Mouse (Mus musculus): Measurements from ENCODE around the gene Plaur. TPM values are rescaled to one million over a fixed set of nuclear protein-coding genes. Genes with fewer than 3 reads are reported as not detected.

Plaur gene
- total RNA-seq, 2 experiments from 2014 or later = 0.89 to 1.3 TPM

DNA sequence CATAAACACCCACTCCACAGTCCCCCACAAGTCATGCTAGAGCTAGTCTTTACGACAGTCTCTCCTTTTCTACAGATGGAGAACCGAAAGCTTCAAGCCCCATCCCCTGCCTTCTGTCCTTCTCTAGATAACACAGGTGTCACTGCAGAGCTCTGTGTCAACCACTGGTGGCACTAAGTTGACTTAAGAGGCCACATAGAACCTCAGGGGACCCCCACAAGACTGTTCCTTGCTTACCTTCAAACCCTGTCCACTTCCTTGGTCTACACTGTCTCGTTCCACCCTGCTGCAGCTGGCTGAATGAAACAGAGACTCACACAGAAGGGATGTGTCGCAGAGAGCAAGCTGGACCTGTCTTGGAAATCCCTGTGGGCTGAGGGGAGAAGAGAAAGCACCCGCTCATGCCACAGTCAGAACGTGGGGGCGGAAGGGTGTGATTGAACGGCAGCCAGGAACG is 10.4 kb upstream of the Plaur start, which contains the start of gene Irgc1:
Irgc1 (minus strand) TSS at position 443 of the 457 bp plus-strand sequence.
- Histone ChIP-seq H3K27ac (no peak within 1 kb of the TSS), H3K4me3 (no peak within 1 kb of the TSS)
- DNase-seq = no peak
- intact Hi-C loops (cut with DNase I) = no loop called here
- no peak for TF ChIP-seq CTCF (IDR thresholded peaks at IDR 0.05)

DNA sequence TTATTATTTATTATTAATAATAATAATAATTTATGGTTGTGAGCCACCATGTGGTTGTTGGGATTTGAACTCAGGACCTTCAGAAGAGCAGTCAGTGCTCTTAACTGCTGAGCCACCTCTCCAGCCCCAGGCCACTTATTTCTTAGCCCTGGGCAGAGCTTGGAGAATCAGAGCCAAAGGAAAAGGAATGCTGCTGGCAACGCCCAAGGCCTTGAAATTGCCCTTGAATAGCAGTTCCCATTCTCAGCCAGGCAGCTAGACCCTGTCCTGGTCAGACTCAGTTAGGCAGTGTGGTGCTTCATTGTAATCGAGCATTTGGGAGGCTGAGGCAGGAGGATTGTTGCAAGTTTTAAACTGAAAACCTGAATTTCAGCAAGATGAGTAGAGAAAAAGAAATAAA is 8.1 kb upstream of the Plaur start:
- no peak for TF ChIP-seq CTCF (IDR thresholded peaks at IDR 0.05)
- intact Hi-C loops (cut with DNase I) = no loop called here

DNA sequence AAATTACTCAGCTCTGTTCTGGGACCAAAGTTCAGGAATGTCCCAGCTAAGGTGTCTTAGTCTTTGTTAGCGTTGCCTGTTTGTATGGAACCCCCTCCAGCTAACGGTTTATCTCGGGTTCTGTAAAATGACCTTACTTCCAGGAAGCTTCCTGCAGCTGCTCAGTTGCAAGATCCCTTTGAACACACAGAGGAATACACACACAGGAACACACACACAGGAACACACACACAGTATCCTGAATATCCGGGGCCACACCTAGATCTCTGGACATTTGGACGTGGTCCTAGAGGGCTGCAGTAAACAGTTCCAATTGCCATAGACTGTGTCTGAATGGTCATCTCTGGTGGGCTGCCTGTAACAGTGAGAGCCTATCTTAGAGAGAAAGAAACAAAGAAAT is 6.6 kb upstream of the Plaur start:
- intact Hi-C loops (cut with DNase I) = no loop called here
- TF ChIP-seq CTCF (IDR thresholded peaks at IDR 0.05) = no peak
- DNase-seq = no peak
- Histone ChIP-seq H3K4me3 (no peak overlapping the region), H3K27ac (peak overlapping the region; percentile 74)

More for the DNA sequence above, 8.1 kb upstream of the Plaur start:
- Histone ChIP-seq H3K27ac (no peak overlapping the region), H3K4me3 (no peak overlapping the region)
- DNase-seq = no peak

DNA sequence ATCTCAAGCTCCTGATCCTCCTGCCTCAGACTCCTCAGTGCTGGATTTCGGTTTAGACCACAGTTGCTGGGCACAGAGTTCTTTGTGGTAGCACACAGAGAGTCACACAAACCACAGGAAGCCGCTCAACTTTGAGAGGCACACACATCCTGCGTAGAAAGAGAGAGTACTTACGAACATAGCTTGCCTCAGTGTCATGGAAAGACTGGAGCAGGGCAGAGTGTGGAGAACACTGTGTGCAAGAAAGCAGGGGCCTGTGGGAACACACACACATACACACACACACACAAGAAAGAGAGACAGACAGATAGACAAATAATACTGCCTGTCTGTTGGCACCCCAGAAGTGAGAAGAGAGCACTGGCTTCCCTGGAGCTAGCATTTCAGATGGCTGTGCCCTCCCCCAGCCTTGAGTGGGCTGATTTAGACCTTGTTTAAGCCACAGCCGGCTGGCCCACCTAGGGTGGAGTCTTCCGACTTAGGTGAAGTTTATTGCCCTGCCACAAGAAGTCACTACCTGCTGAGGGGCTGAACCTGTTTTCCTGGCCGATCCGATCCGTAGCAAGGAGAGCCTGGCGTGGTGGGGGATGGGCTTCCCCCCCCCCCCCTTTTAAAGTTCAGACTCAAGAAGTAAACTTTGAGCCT is 4.4 kb upstream of the Plaur start:
- H3K27ac ChIP-seq = peak overlapping the region; percentile 24; the same call in 1 of the 2 replicates
- H3K4me3 ChIP-seq = no peak overlapping the region
- DNase-seq = no peak
- no peak for TF ChIP-seq CTCF (IDR thresholded peaks at IDR 0.05)
- intact Hi-C loops (cut with DNase I) = no loop called here

DNA sequence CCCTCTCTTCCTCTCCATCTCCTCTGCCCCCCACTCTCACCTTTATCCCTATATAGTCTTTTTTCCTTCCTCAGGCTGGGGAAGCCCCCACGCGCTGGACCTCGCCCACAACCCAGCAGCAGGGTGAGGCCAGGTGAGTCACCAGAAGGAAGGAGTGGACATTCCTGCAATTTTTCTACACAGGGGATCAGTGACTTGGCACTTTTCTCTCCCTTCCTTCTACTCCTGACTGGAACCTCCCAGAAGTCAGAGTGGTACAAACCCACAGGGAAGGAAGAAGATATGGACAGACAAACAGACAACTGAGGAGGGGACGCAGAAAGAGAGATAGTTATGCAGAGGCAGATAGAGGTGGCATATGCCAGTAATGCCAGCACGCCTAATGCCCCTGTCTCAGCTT is 2.8 kb upstream of the Plaur start:
- intact Hi-C loops (cut with DNase I) = no loop called here
- DNase-seq = no peak
- TF ChIP-seq CTCF (IDR thresholded peaks at IDR 0.05) = no peak
- peak overlapping the region; percentile 46 for H3K27ac ChIP-seq
- H3K4me3 ChIP-seq = no peak overlapping the region

DNA sequence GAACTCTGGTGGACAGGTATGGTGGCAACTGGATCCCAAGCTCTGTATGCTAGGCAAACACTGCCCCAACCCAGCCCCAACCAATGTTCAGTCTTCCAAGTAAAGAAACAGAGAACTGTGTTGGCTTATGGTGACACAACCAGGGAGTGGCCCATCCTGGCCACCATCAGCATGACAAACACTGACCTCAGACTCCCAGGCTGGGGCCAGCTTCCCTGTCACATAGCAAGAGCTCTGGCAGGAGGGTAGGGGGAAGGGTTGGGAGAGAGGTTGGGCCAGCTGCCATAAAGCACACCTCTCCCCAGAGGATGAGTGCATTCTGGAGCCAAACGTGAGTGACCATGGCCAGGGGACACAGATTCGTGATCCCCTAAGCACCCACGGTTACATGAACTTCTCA is 2.4 kb upstream of the Plaur start:
- peak; percentile 46 for DNase-seq
- peak overlapping the region; percentile 46 for H3K27ac ChIP-seq
- TF ChIP-seq CTCF (IDR thresholded peaks at IDR 0.05) = no peak
- intact Hi-C loops (cut with DNase I) = no loop called here
- no peak overlapping the region for H3K4me3 ChIP-seq

DNA sequence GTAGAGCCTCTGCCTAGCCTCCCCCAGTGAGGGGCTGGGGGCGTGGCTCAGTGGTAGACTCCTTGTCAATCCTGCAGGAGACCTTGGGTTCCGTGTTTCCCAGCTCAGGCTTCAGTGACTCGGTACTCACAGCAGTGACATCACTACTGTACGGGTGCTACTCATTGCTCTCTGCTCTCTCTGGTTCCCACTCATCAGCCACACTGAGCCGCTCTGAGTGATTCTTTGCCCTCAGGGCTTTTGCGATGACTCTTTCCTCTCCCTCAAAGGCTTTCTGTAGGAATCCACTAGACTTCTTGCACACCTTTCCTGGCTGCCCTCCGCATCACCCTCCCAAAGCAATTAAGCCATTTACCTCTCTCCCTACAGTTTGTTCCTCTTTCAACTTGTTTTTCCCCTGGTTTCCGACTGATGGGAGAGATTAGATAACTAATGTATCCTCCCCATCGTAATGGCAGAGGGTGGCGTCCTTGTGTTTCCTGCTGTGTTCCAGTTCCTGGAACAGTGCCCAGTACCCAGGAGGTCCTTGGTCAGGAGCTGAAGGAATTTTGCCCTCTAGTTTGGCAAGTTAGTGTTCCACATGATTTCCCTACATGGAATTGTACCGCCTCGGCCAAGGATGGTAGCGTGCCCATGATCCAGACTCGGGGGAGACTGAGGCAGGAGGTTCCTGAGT is 770 bp upstream of the Plaur start:
- DNase-seq = no peak
- peak overlapping the region; percentile 57 for H3K27ac ChIP-seq
- TF ChIP-seq CTCF (IDR thresholded peaks at IDR 0.05) = no peak
- intact Hi-C loops (cut with DNase I) = no loop called here
- H3K4me3 ChIP-seq = no peak overlapping the region

DNA sequence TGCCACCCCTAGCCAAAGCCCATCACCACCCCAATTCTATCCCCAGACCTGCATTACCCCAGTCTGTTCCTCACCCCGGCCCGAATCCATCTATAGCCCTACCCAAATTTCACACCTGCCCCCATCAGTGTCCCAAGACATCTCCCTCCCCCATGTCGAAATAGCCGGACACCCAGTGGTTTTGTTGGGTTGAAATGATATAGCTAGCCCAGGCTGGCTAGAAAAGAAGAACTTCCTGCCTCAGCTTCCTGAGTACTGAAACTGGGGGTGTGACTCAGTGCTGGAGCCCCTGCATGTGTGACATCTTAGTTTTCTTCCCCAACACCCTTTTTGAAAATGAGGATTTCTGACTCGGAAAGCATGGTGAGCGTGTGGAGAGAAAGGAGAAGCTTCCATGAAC is 4.6 kb downstream of the Plaur start:
- intact Hi-C loops (cut with DNase I) = no loop called here
- no peak overlapping the region for H3K27ac ChIP-seq
- no peak for TF ChIP-seq CTCF (IDR thresholded peaks at IDR 0.05)
- DNase-seq = no peak
- H3K4me3 ChIP-seq = no peak overlapping the region

DNA sequence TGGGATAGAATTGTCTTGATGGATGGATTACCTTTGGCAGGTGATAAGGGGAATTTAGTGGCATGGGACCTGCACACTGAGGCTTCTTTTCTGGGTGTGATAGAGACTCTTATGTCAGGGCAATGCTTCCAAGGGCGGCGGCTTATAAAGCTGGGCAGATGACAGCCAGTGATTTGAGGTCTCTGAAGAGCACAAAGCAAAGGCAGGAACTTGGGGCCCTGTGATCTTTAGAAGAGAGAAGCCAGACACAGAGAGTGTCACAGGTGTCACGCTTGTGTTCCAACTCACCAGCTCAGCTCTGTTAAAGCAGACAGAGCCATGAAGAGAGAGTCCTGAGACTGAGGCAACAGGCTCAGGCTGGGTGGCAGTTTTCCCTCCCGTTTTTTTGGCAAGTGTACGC is 5.6 kb downstream of the Plaur start:
- DNase-seq = no peak
- H3K27ac ChIP-seq = no peak overlapping the region
- intact Hi-C loops (cut with DNase I) = no loop called here
- TF ChIP-seq CTCF (IDR thresholded peaks at IDR 0.05) = no peak
- no peak overlapping the region for H3K4me3 ChIP-seq

DNA sequence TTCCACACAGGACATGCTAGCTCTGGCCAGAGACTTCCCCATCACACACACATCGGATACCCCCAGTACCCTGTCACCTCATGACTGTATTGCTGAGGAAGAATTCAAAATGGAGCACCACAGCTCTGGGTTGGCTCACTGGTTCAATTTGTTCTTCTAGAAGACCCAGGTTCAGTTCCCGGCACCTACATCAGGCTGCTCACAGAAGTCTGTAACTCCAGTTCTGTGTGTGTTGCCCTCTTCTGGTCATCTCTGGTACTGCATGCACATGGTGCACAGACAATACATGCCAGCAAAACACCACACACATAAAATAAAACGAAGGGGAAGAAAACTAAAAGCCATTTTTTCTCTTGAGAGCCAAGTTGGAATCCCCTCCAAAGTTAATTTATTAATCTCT is 6.8 kb downstream of the Plaur start:
- DNase-seq = no peak
- Histone ChIP-seq H3K4me3 (no peak overlapping the region), H3K27ac (no peak overlapping the region)
- intact Hi-C loops (cut with DNase I) = no loop called here
- TF ChIP-seq CTCF (IDR thresholded peaks at IDR 0.05) = peak; percentile 65

DNA sequence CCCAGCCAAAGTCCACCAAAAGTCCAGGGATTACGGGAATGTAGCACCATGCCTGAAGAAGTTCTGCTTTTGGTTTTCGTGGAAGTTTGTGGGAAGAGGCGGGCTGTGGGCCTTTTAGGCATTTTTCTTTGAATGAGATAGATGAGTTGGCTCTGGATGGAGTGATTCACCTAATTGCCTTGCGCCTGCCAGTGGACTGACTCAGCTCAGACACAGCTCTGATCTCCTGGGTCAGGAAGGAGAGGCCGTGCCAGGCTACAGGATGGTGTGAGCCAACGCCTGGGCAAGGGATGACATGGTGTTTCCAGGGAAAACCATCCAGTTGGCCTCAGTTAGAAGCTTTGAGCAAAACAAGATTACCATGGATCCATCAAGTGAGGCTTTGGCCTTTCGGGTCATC is 8.1 kb downstream of the Plaur start:
- DNase-seq = peak; percentile 37
- intact Hi-C loops (cut with DNase I) = loop anchor here (5.0 kb wide), 1 partner anchor 92 kb away; no protein-coding TSS in a partner anchor
- H3K4me3 ChIP-seq = no peak overlapping the region
- no peak for TF ChIP-seq CTCF (IDR thresholded peaks at IDR 0.05)
- H3K27ac ChIP-seq = no peak overlapping the region

DNA sequence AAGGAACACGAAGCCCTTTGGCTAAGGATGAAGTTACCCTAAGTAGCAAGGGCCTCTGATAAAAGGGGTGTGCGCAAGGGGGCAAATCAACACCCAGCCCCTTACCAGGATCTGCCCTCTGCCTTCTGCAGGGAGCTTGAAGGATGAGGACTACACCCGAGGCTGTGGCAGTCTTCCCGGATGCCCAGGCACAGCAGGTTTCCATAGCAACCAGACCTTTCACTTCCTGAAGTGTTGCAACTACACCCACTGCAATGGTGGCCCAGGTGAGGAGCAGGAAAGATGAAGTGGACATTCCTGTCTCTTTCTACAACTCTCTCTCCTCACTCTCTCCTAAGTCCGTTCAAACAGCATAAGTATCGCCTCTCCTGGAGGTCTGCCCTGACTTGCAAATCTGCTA is 10.2 kb downstream of the Plaur start:
- no peak for DNase-seq
- H3K27ac ChIP-seq = no peak overlapping the region
- TF ChIP-seq CTCF (IDR thresholded peaks at IDR 0.05) = no peak
- H3K4me3 ChIP-seq = no peak overlapping the region
- intact Hi-C loops (cut with DNase I) = loop anchor here (5.0 kb wide), 1 partner anchor 90 kb away; no protein-coding TSS in a partner anchor

DNA sequence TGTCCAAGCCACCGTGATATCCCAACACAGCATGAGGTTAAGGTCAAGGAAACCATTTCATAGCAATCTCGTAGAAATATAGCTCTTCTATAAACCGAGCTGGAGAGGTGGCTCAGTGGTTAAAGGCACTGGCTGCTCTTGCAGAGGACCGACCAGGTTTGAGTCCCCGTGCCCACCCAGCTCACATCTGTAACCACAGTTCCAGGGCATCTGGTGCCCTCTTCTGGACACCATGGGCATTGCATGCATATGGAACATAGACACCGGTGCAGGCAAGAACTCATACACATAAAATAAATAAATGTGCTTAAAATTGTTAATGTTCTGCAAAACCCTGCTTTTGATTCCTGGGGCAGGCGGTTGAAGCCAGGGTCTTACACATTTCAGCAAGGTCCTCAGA is 10.7 kb downstream of the Plaur start:
- intact Hi-C loops (cut with DNase I) = loop anchor here (5.0 kb wide), 1 partner anchor 89 kb away; no protein-coding TSS in a partner anchor
- no peak overlapping the region for H3K27ac ChIP-seq
- H3K4me3 ChIP-seq = no peak overlapping the region
- TF ChIP-seq CTCF (IDR thresholded peaks at IDR 0.05) = peak; percentile 71
- peak; percentile 25 for DNase-seq
